Mouse (Mus musculus): Measurements from ENCODE around the gene Pthlh.

GRCm38 (mm10) chr6:147219099-147219498 lies 44.9 kb downstream of the Pthlh start:
- no peak for TF ChIP-seq CTCF (conservative IDR thresholded peaks at IDR 0.05 in 1 of 2, IDR thresholded peaks at IDR 0.05 in 1 of 2; ENCODE audit: low read depth in 2 of 2, low read length in 2 of 2)
- TF ChIP-seq MAX (IDR thresholded peaks at IDR 0.05; ENCODE audit: low read length): no peak
- TF ChIP-seq EP300 (IDR thresholded peaks at IDR 0.05; ENCODE audit: low read length): no peak
- no peak for TF ChIP-seq CHD2 (IDR thresholded peaks at IDR 0.05; ENCODE audit: low read length)
- TF ChIP-seq POLR2A (IDR thresholded peaks at IDR 0.05; ENCODE audit: low read depth, low read length): no peak
- TF ChIP-seq E2F4 (IDR thresholded peaks at IDR 0.05; ENCODE audit: insufficient replicate concordance, low read depth, low read length): no peak
- TF ChIP-seq TCF12 (IDR thresholded peaks at IDR 0.05; ENCODE audit: low read depth, low read length): no peak
- TF ChIP-seq NRF1 (IDR thresholded peaks at IDR 0.05; ENCODE audit: low read depth, low read length): no peak
- TF ChIP-seq GABPA (IDR thresholded peaks at IDR 0.05; ENCODE audit: insufficient replicate concordance, low read depth, low read length): no peak
